Mouse (Mus musculus) gastrocnemius, postnatal 10 days (tissue): ENCODE measurements around the gene Veph1. TPM values are rescaled to one million over a fixed set of nuclear protein-coding genes. Genes with fewer than 3 reads are reported as not detected.

Experiments used
- DNase-seq: peaks from one replicate; pipeline ENCODE4 v3.0.0; 2021; ENCODE audit warnings: mixed read lengths
- total RNA-seq, 2 experiments: library from RNA; stranded (reverse); gene quantifications; 2 replicates each; pipeline ENCODE4 v1.2.3; 2021

Veph1 gene
- total RNA-seq, 2 experiments from 2014 or later, result 0.07 TPM; not detected in 1

DNA sequence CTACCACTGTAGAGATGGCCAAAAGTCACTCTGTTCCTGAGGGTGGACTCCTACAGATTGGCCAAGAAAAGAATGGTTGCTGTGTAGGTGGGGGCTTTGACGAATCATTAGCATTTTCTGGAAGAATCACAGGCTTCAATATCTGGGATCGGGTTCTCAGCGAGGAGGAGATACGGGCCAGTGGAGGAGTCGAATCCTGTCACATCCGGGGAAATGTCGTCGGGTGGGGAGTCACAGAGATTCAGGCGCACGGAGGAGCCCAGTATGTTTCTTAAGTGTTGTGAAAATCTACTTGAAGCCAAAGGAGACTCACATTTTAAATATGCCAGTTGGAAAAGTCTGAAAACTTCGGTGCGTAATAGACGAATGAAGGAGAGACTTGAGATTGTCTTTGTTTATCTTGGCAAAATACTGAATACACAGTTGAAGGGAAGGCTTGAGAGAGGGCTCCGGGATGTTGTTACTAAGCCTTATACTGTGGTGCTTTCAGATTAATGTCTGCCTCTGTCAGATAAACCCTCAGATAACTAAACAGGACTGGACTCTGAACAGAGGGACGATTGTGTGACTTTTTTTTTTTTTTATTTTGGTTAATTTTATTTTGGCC is 71.6 kb downstream of the Veph1 start:
- no peak for DNase-seq

DNA sequence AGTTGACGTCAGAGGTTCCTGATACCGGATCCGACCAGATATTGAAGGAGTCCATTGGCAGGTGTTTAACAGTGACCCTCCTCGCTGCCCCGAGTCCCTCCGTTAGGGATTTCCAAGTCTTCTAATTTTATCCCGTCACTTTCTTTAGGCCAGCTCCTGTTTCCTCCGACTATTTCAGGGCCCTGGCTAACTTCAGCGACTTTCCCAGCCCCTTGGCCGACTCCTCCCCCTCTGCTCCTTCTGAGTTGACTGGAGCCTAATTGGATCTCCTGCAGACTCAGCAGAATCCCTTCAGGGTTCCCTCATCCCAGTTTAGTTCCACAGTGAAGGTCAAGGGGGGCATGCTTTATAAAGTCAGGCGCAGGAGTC is 75.4 kb downstream of the Veph1 start:
- peak; percentile 22 for DNase-seq

DNA sequence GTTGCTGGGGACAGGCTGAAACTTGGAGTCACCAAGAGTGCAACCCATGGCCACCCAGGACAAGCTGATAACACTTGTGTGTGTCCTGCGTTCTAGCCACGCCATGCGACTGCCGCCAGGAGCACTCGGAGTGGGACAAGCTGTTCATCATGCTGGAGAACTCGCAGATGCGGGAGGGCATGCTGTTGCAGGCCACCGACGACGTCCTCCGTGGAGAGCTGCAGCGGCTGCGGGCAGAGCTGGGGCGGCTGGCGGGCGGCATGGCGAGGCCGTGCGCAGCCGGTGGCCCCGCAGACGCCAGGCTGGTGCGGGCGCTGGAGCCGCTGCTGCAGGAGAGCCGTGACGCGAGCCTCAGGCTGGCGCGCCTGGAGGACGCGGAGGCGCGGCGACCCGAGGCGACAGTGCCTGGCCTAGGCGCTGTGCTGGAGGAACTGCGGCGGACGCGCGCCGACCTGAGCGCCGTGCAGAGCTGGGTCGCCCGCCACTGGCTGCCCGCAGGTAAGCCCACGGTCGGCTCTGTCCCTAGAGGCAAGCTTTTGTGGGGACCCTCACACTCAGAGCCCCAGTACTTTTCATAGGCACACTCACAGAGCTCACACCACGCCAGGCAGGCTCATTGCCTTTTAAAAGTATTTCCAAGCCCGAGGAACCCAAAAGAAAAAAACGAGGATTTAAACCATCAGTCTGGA is 75.9 kb downstream of the Veph1 start:
- DNase-seq, result peak; percentile 59

DNA sequence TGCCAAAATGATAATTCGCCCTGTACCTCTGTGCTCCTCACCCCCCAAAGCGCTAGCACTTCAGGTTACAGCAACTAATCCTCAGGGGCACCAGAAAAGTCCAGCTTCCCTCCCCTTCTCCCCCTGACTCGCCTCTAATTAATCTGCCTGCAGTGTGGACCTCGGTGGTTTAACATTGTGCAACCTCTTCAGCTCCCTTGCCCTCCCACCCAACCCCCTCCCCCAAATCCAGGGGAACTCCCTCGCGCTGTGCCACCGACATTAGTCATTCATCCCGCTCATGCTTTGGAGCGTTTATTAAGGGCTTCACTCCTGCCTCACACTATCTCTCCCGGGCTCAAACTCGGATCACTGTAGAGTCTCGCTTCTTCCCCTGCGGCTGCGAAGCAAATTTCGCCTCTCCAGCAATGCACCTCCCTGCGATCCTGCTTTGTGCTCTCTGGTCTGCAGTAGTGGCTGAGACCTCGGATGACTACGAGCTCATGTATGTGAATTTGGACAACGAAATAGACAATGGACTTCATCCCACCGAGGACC is 76.9 kb downstream of the Veph1 start, which contains the start of gene Ptx3:
Gene Ptx3 (plus strand): TSS at position 256 of the 537 bp plus-strand sequence.
- no peak for DNase-seq

DNA sequence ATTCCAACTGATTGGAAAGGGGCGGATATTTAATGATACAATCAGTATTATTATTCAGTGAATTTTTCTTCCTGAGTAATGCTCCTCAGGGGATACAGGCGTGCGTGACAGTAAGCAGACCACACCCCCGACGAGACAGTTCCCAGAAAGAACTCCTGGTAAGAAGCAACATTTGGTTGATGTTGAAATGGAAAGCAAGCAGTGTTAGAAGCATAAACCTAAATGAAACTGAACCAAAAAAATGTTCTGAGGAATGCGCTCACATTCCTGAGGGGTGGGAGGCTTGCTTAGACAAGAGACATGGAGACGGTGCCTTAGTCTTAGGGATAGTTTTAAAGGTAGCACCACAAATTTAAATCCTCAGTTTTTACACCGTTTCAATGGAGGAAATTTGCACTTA is 80.9 kb downstream of the Veph1 start:
- no peak for DNase-seq

DNA sequence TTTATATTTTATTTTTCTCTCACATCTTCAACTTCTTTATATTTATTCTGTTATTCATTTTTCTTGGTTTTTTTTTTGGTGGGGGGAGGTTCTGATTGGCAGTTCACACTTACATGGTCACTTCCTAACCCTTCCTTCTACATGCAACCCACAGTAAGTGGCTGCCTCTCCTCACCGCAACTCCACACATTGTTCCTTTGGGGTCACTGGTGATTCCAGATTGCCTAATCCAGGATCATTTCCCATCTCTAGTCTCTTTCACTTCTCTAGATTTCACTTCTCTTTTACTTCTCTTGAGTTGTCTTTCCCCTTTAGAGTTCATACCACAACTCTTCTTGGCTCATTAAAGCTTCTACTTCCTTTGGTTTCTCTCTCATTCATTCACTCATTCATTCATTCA is 83.1 kb downstream of the Veph1 start:
- DNase-seq, result no peak

DNA sequence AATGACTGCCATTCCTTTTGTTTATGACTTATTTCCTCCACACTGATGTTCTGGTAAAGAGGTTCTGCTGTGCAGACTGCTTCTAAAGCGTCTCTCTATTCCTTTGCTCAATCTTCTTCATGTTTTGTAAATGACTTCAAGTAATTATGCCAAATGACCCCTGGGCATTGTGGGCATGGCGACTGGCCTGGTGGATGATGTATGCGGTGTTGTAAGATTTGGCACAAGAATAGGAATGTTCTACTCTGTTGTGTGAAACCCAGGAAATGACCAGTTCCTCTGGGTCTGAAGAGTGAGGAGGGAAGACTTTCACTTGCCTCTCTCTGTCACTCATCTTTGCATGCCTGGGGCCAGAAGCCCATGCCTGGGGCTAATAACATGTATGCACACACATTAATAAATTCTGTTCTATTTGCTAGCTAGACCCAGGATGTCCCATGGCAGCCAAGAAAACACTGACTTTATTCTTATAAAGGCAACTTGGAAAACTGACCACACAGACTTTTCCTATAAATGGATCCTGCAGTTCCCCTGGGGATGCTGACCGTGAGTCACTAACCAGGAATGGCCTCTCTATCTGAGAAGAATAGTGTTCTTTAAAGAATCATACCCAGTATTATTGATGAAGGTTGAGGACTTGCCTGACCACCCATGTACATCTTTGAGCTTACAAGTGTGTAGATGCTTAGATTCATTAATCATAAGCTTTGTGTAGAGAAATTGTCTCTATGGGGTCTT is 87.6 kb downstream of the Veph1 start:
- DNase-seq, result no peak

DNA sequence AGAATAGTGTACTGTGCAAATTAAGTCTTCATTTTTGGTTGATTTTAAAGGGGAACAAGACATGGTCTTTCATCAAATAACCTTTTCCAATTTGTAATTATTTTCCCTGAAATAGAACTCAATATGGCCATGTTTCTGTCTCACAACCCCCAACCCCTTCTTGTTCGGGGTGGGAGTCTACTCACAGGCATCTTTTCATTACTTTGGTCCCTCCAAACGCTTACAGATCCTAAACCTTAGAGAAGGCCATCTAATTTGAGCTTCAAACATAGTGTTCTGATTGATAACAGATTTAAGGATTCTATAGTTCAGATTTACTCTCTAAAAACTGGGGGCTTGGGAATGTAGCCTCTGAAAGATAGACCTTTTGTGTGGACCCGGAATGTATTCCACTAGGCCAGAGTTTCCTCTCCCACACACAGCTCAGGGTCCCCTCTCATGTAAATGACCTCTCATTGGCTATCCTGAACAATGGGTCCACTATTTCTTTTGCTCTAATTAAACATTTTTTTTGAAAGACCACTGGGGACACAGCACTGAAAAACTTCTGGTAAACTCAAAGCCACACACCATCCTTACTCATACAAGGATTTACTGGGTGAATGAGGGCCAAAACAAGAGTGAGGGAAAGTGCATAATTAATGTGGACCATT is 102.6 kb downstream of the Veph1 start:
- DNase-seq, result no peak

DNA sequence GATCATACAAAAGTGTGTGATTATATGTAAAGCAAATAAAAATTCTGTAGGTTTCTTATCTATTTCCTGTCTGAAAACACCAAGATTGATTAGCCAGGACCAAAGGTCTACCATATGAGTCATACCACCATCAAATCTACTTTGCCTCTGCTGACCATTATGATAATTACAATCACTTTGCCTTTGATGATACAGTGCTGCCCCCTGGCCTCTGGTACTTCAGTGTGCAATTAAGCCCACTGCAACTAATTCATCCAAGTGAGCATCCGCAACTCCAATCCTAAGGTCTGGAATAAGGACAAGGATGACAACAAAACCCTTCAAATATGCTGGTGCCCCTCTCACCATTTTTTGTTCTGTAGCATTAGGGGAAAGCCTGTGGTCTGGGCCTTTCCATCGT is 117.0 kb downstream of the Veph1 start:
- no peak for DNase-seq

DNA sequence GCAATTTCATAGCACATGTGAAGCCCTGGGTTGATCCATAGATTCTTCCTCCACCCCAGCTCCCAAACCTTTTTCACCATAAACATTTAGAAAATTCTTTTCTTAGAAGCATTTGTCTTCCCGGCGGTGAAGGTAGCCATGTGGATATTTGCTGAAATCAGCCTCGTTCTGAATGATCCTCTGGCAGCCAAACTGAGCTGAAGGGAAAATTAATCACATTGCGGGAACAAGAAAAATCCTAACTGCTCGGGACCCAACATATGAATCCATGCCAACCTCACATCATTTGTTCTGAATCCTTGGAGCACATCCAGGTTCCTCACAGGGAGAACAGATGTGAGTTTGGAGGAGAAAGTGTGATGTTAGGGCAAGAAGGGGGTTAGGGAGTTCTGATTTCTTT is 123.7 kb downstream of the Veph1 start:
- no peak for DNase-seq

DNA sequence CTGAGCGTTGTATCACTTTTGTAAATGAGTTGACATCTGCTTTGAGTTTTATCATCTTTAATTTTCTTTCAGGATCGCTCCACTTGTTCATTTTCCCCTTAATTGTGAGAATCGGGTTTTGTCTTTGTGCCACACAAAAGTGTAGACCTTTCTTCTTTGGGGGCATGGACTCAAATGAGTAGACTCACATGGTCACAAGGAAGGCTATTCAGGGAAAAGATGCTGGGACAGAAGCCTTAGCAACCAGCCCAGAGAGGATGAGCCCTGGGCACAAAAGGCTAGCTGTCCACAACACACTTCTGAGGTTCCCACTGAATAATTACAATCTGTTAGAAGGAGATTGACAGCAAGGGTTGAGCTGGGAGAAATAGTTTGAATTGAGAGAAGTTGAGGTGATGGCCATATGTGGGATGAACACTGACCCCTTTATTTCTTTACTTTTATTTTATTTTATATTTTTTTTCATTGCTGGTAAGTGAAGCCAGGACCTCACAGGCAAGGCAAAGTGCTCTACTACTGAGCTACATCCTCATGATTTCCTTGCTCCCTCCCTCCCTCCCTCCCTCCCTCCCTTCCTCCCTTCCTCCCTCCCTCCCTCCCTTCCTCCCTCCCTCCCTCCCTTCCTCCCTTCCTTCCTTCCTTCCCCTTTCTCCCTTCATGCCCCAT is 126.6 kb downstream of the Veph1 start:
- DNase-seq, result no peak

DNA sequence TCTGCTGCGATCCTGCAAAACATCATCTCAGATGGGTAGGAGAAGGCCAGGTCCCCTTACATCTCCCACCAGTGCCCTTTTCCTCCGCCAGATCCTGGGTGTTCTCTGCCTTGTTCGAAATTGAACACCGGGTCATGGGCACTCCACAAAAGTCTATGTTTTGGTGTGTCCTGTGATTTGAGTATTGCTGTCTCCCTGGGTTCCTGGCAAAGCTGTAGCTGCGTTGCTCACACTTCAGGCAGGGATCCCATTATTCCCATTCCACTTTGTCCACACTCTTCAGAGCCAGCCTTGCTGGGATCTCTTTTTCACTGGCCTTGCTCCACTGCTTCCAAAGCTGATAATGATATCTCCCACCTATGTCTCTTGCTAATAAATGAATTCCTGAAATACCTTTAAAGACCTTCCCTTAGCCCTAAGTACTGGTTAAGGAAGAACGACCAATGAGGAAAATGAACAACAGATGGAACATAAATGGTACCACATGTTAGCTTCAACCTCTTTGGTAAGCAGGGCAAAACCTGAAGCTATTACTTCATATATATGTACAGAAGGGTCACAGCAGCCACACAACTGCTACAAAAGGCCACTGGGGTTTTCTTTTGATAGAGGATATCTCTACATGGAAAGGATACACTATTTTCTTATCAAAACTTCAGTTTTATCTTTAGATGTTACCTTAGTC is 129.9 kb downstream of the Veph1 start:
- no peak for DNase-seq

DNA sequence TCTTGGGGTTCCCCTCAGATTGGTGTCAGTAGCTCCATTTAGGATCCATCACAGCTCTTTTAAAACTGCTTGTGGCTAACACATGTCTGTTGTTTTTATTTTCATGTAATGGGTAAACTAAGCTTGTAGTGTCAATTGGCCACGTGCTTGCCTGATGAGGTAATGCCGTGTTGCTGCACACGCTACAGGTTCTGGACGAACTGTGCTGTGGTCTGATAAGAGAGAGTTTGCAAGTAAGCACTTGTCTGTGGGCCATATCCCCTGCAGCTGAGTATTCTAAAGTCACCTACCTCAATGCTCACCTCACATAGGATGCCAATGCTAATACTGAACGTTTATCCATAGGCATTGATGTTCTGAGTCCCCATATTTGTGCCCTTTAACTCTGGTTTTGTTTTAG is 131.6 kb downstream of the Veph1 start:
- DNase-seq, result no peak

DNA sequence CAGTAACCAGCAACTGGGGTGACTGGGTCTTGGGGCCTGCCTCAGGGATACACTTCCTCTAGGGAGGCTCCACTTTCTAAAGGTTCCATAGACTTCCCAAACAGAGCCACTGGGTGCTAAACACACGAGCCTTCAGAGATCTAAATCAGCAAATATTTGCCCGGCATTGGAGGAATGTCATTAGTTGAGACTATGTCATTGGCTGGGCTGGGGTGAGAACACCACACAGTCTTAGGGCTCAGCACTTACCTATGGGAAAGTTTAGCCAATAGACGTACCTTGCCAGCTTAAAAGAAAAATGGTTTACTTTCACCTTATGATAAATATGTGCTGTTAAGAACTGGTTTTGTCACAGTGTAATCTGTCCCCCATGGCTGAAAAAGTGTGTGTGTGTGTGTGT is 132.1 kb downstream of the Veph1 start:
- DNase-seq, result no peak

DNA sequence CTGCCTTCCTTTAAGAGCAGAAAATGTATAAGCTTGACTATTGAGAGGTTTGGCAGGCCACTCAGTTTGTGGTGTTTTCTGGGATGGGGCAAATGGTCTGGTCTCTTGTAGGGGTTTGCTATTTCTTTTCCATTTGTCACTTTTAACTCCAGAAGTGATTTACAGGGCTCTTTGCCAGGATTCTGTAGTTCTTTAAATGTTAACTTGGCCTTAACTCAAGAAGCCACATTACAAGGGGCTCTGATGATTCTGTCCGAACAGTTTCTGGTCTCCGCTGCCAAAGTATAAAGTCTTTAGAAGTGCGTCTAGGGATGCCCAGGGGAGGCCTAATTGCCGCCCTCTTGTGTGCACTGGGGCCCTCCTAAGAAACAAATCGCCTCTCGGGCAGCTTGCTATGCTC is 134.0 kb downstream of the Veph1 start:
- no peak for DNase-seq

DNA sequence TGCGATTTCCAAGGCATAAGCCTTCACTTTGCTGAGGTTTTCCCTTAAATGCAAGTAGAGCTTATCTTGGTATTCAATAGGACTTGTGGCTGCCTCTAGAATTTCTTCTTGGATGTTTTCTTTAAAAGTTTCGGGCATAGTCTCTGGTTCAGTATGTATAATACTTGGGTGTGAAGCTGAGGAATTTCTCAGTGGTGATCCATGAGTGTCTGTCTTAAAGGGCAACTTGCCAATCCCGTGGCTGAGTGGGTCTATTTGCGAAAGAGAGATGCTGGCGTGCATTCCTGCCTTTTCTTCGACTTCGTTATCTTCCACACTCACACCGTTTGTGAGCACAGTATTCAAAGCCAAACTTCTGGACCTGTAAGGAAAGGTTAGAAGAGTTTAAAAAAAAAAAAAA is 138.7 kb downstream of the Veph1 start:
- no peak for DNase-seq

DNA sequence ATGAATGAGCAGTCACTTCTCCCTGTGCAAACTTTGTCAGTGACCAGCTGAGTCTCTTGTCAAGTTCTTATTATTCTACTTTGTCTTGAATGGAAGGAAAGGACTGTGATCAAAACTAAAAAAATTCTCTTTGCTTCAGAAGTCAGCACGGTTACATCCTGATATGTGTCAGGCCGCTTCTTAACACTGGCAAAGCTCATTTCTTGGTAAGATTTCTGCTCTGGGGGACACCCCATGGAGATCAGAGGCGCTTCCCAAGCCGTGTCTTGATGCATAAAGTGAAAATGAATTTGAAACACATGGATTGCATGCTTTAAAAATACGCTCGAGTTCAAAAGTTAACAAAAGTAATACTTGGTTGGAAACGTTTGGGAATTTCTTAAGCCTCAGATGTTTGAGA is 159.0 kb downstream of the Veph1 start:
- DNase-seq, result no peak

DNA sequence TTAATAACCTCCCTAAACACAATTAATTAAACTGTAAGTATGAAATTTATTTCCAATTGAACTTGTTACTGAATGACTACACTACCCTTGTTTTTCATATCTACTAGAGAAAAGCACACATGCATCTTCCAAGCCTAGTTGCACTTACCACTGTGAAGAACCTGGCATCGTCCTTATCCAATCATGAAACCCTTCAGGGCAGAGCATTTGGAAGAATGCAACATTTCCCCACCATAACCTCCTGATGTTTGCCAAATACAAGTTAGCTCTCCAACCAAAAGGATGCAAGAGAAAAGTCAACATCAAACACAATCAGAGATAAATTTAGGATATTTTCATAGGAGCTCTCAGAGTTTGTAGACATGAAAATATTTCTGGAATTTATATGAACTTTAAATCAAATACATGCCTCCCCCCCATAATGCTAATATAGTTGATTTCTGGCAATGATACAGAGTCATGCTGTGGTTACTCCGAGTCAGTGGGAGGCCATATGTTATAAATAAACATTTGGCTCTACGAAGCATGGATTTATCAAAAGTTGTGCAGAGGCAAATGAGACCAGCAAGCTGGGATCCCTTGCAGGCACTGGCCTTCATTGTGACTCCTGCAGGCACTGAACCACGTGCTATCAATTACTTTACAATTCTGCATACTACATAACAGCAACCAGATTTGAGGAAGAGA is 165.2 kb downstream of the Veph1 start:
- DNase-seq, result no peak

DNA sequence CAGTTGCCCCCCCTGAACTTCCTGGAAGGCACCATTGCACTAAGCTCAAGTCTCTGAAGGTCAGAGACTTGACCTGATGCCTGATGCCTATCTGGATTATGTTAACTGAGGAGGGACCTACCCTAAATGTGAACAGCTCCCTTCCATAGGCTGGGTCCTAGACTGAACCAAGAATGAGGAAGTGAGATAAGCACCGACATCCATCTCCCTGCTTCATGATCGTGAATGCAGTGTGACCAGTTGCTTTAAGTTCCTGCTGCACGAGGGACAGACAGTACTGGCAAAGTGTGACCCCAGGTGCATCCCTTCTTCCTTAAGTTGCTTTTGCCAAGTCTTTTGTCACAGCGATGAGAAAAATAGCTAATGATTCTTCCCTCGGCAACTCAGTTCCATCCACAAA is 166.9 kb downstream of the Veph1 start:
- DNase-seq, result no peak

DNA sequence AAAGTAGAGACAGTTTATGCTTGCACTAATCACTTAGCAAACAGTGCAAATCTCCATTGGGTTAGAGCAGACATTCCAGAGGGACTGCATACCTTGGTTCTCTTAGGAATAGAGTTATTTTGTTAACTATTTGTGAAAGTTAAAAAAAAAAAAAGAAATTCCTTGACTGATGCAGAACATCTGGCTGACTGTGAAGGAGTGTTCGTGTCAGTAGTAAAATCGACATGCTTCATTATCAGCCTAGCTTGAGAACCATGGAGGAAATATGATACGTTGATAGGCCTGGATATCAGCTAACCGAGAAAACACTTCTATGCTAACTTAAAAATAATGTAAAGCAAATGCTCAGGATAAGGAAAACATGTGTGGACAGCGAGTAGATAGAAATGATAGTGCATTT is 191.1 kb downstream of the Veph1 start:
- no peak for DNase-seq

DNA sequence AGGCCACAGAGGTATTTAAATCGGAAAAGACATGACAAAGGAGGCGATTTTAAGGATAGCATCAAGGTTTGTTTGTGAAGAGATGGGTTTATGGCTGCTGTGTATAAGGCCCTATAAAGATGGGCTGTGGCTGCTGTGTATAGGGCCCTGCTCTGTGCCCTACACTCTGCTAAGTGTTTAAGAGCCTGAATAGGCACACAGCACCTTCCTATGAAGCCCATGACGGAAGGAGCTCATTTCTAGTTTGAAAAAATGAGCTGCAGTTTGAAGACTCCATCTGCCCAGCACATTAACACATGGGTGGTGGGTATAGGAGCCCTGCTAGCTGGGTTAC is 194.1 kb downstream of the Veph1 start:
- no peak for DNase-seq
